Mouse (Mus musculus): ENCODE results near the gene Mreg. TPM values are rescaled to one million over a fixed set of nuclear protein-coding genes. Genes with fewer than 3 reads are reported as not detected.

Mreg gene
- polyA plus RNA-seq, 1 experiment from 2014 or later: 6.2 TPM

DNA sequence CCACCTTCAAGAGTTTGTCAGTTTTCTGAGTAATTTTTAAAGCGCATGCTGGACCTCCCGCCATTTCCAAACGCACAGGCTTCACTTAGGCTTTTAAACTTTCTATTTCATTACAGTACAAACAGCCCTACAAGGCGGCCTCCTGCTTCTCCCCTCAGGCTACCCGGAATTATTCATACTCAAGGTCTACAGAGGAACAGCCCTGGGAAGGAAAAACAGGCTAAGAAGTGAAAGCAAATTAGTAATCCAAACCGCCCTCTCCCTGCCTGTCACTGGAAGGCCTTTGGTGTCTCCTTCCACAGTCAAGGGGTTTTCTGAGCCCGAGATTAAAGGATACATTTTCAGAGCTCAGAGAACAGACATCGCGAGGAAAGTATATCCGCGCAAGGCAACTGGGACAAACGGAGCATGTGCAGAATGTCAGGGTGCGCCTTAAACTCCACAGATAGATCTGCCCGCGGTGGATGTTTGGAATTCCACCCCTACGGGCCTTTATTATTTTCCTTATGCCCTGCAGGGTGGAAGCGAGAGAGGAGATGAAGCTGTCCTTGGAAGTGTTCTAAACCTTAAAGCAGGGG, 90.4 kb downstream of the Mreg start:
- H3K9me3 ChIP-seq (replicated peaks; ENCODE audit: low read length): no peaks in the 10 kb centered on the region
- TF ChIP-seq CTCF (IDR thresholded peaks at IDR 0.05; ENCODE audit: low read depth): no peak
- H3K4me3 ChIP-seq (replicated peaks; ENCODE audit: low read depth, low read length): no peak overlapping the region
- no peaks in the 10 kb centered on the region for H3K4me1 ChIP-seq (replicated peaks; ENCODE audit: insufficient read depth, low read length)
- ATAC-seq (replicated peaks; ENCODE audit: low FRiP score, low read depth) (no peak), DNase-seq (ENCODE audit: low spot score) (peak; percentile 21)
- WGBS: 83% methylated on average over 17 of the region's 17 CpGs
- H3K27ac ChIP-seq: no peak overlapping the region
- H3K27me3 ChIP-seq (ENCODE audit: insufficient read depth, low read length): no peaks in the 10 kb centered on the region
- H3K9ac ChIP-seq (ENCODE audit: low read depth, low read length): no peak overlapping the region
- no peaks in the 10 kb centered on the region for H3K36me3 ChIP-seq (ENCODE audit: insufficient read depth, low read length)
- H3K4me2 ChIP-seq (ENCODE audit: low read length): no peak overlapping the region

GRCm38 (mm10) chr1:72119981-72120380, 92.1 kb downstream of the Mreg start:
- H3K4me1 ChIP-seq (replicated peaks; ENCODE audit: insufficient read depth, low read length): no peaks in the 10 kb centered on the region
- no peaks in the 10 kb centered on the region for H3K9me3 ChIP-seq (replicated peaks; ENCODE audit: low read length)
- no peak overlapping the region for H3K4me2 ChIP-seq (ENCODE audit: low read length)
- H3K27me3 ChIP-seq (ENCODE audit: insufficient read depth, low read length): no peaks in the 10 kb centered on the region
- H3K36me3 ChIP-seq (ENCODE audit: insufficient read depth, low read length): no peaks in the 10 kb centered on the region
- H3K9ac ChIP-seq (ENCODE audit: low read depth, low read length): no peak overlapping the region
- H3K4me3 ChIP-seq (replicated peaks; ENCODE audit: low read depth, low read length): no peak overlapping the region
- ATAC-seq (replicated peaks; ENCODE audit: low FRiP score, low read depth): no peak
- H3K27ac ChIP-seq: no peak overlapping the region
- TF ChIP-seq CTCF (IDR thresholded peaks at IDR 0.05; ENCODE audit: low read depth): no peak
- WGBS: 74% methylated on average over 4 of the region's 4 CpGs
- DNase-seq (ENCODE audit: low spot score): no peak

- H3K9ac ChIP-seq (ENCODE audit: low read depth, low read length): no peak overlapping the region
- TF ChIP-seq CTCF (IDR thresholded peaks at IDR 0.05; ENCODE audit: low read depth): no peak
- H3K27ac ChIP-seq: no peak overlapping the region
- DNase-seq (ENCODE audit: low spot score): no peak
- no peaks in the 10 kb centered on the region for H3K36me3 ChIP-seq (ENCODE audit: insufficient read depth, low read length)
- no peaks in the 10 kb centered on the region for H3K27me3 ChIP-seq (ENCODE audit: insufficient read depth, low read length)
- no peak for ATAC-seq (replicated peaks; ENCODE audit: low FRiP score, low read depth)
- H3K4me1 ChIP-seq (replicated peaks; ENCODE audit: insufficient read depth, low read length): no peaks in the 10 kb centered on the region
- 77% methylated on average over 5 of the region's 5 CpGs for WGBS
- H3K4me3 ChIP-seq (replicated peaks; ENCODE audit: low read depth, low read length): no peak overlapping the region
- H3K9me3 ChIP-seq (replicated peaks; ENCODE audit: low read length): no peaks in the 10 kb centered on the region
- H3K4me2 ChIP-seq (ENCODE audit: low read length): no peak overlapping the region
Observed at GRCm38 (mm10) chr1:72114206-72114605, 97.9 kb downstream of the Mreg start.

Other genes with a start within 250 kb of the Mreg start
- 82.0 and 87.8 TPM in 2 replicates for gene Pecr, start 72.0 kb upstream of the Mreg start, polyA plus RNA-seq (2015; fragmentation: Nextera tagmentation; extraction: Ambion mirVana)
- gene Tmem169, start 72.1 kb upstream of the Mreg start, polyA plus RNA-seq (2015; fragmentation: Nextera tagmentation; extraction: Ambion mirVana): 4.1 and 4.8 TPM in 2 replicates
- 48.9 and 53.2 TPM in 2 replicates for gene Xrcc5, start 95.1 kb upstream of the Mreg start, polyA plus RNA-seq (2015; fragmentation: Nextera tagmentation; extraction: Ambion mirVana)